ENCODE assay signal across 40 mouse cellular contexts in genomic region chr2:122221798-122222197, GRCm38 (mm10). TPM values are rescaled to one million over a fixed set of nuclear protein-coding genes. Genes with fewer than 3 reads are reported as not detected.
A peak's percentile ranks its signal among the peaks of the same experiment; 100 is the strongest.
DNase-seq lines count a peak whose midpoint lies in the region; ATAC-seq and TF ChIP-seq lines count a peak whose summit lies in the region.
"Had no signal": no experiment of that assay in that cellular context is flagged by ENCODE, and none has a peak within 500 bp of the region (broad histone marks: within the 10 kb centered on the region; RNA-seq: fewer than 3 reads in every experiment).

No protein-coding gene starts in this region.

- no peak; a peak in 1 of 6 replicates for TF ChIP-seq CTCF in MEL (IDR thresholded peaks at IDR 0.05 in 2 of 3, conservative IDR thresholded peaks at IDR 0.05 in 1 of 3; ENCODE audit: control insufficient read depth in 1 of 3, insufficient read depth in 1 of 3, low read depth in 2 of 3, low read length in 3 of 3, poor library complexity in 1 of 3, severe bottlenecking in 1 of 3)
- no peak for TF ChIP-seq CTCF in small intestine, adult 2 months (IDR thresholded peaks at IDR 0.05; ENCODE audit: extremely low read depth, insufficient read length, insufficient replicate concordance, low read depth, low read length)

- peak; percentile 76; the same call in 1 of the 2 replicates for ATAC-seq in intestine, embryonic 14.5 days (replicated peaks; ENCODE audit: low FRiP score, low TSS enrichment, low read depth)
- 0 out of 2 replicates have a peak, but pooled peaks have one; percentile 36 for ATAC-seq in liver, embryonic 12.5 days
- no peak for ATAC-seq in heart, embryonic 12.5 days (ENCODE audit: insufficient number of reproducible peaks, low FRiP score)
- ATAC-seq in inflammation-experienced regulatory T-cells, adult 6 months, result no peak
- ATAC-seq: CD4-positive, CD25-positive, alpha-beta regulatory T cell, adult 4 months; forebrain, embryonic 15.5 days; midbrain, embryonic 15.5 days had no signal

- H3K4me1 ChIP-seq in MEL (ENCODE audit: control insufficient read depth in 1 of 2, insufficient read depth in 2 of 2, low read length in 2 of 2), result peaks cover 18 to 32% of the 10 kb centered on the region in 2 experiments
- H3K4me1 ChIP-seq in intestine, embryonic 14.5 days (replicated peaks; ENCODE audit: control insufficient read depth, insufficient read depth, low read length), result no peaks in the 10 kb centered on the region
- H3K4me1 ChIP-seq in liver, embryonic 12.5 days, result peaks cover 62% of the 10 kb centered on the region
- H3K4me1 ChIP-seq in small intestine, adult 2 months (ENCODE audit: control insufficient read depth, insufficient read depth, insufficient read length, low read length), result peaks cover 13% of the 10 kb centered on the region; the same call in 1 of the 2 replicates
- H3K4me1 ChIP-seq in heart, embryonic 12.5 days (replicated peaks), result peaks cover 4% of the 10 kb centered on the region; the same call in 1 of the 2 replicates
- H3K4me1 ChIP-seq: embryonic facial prominence, embryonic 12.5 days; forebrain, embryonic 10.5 days; forebrain, embryonic 15.5 days; heart, embryonic 13.5 days; hindbrain, embryonic 10.5 days; hindbrain, embryonic 15.5 days; midbrain, embryonic 10.5 days; midbrain, embryonic 15.5 days; neural tube, embryonic 15.5 days had no signal

- H3K4me2 ChIP-seq in intestine, embryonic 14.5 days (ENCODE audit: low read length), result no peak overlapping the region
- H3K4me2 ChIP-seq in liver, embryonic 12.5 days, result no peak overlapping the region
- no peak overlapping the region for H3K4me2 ChIP-seq in heart, embryonic 12.5 days
- H3K4me2 ChIP-seq: embryonic facial prominence, embryonic 12.5 days; forebrain, embryonic 15.5 days; heart, embryonic 13.5 days; hindbrain, embryonic 15.5 days; lung, embryonic 14.5 days; midbrain, embryonic 15.5 days; neural tube, embryonic 15.5 days had no signal

- no peak; a peak in 1 of 4 replicates for TF ChIP-seq EP300 in MEL (IDR thresholded peaks at IDR 0.05; ENCODE audit: low read depth in 1 of 2, low read length in 2 of 2)

- no peaks in the 10 kb centered on the region for H3K9me3 ChIP-seq in MEL (replicated peaks; ENCODE audit: insufficient read depth, low read length)
- H3K9me3 ChIP-seq in intestine, embryonic 14.5 days (ENCODE audit: control insufficient read depth, low read length), result no peaks in the 10 kb centered on the region
- 0 out of 2 replicates have a peak, but pooled peaks cover under 1% of the 10 kb centered on the region for H3K9me3 ChIP-seq in liver, embryonic 12.5 days (replicated peaks)
- H3K9me3 ChIP-seq in heart, embryonic 12.5 days (replicated peaks), result no peaks in the 10 kb centered on the region
- H3K9me3 ChIP-seq: embryonic facial prominence, embryonic 12.5 days; forebrain, embryonic 10.5 days; forebrain, embryonic 15.5 days; heart, embryonic 13.5 days; hindbrain, embryonic 10.5 days; hindbrain, embryonic 15.5 days; midbrain, embryonic 10.5 days; midbrain, embryonic 15.5 days; neural tube, embryonic 15.5 days had no signal

- peak overlapping the region; percentile 31; the same call in 1 of the 2 replicates for H3K9ac ChIP-seq in MEL (ENCODE audit: control insufficient read depth, low read depth, low read length, poor library complexity, severe bottlenecking)
- H3K9ac ChIP-seq in intestine, embryonic 14.5 days (ENCODE audit: low read length), result no peak overlapping the region
- H3K9ac ChIP-seq in liver, embryonic 12.5 days, result no peak overlapping the region
- H3K9ac ChIP-seq in heart, embryonic 12.5 days, result no peak overlapping the region
- H3K9ac ChIP-seq: embryonic facial prominence, embryonic 12.5 days; forebrain, embryonic 15.5 days; heart, embryonic 13.5 days; hindbrain, embryonic 15.5 days; lung, embryonic 14.5 days; midbrain, embryonic 15.5 days; neural tube, embryonic 15.5 days had no signal

- peaks cover 0 to 32% of the 10 kb centered on the region in 2 experiments; a peak in 2 of 4 replicates for H3K36me3 ChIP-seq in MEL (ENCODE audit: control insufficient read depth in 1 of 2, insufficient read depth in 2 of 2, low read length in 2 of 2)
- no peaks in the 10 kb centered on the region for H3K36me3 ChIP-seq in intestine, embryonic 14.5 days (ENCODE audit: control insufficient read depth, insufficient read depth, low read length)
- H3K36me3 ChIP-seq in liver, embryonic 12.5 days, result no peaks in the 10 kb centered on the region
- H3K36me3 ChIP-seq in small intestine, adult 2 months (ENCODE audit: control insufficient read depth, insufficient read depth, low read length), result no peaks in the 10 kb centered on the region
- H3K36me3 ChIP-seq in heart, embryonic 12.5 days, result no peaks in the 10 kb centered on the region
- H3K36me3 ChIP-seq: embryonic facial prominence, embryonic 12.5 days; forebrain, embryonic 10.5 days; forebrain, embryonic 15.5 days; heart, embryonic 13.5 days; hindbrain, embryonic 10.5 days; hindbrain, embryonic 15.5 days; midbrain, embryonic 10.5 days; midbrain, embryonic 15.5 days; neural tube, embryonic 15.5 days had no signal

- 8% methylated on average over 5 of the region's 5 CpGs for WGBS in intestine, embryonic 14.5 days
- WGBS in liver, embryonic 12.5 days (ENCODE audit: insufficient replicate concordance), result 40% methylated on average over 5 of the region's 5 CpGs
- 16% methylated on average over 5 of the region's 5 CpGs for WGBS in small intestine, adult 2 months
- WGBS in heart, embryonic 12.5 days, result 13% methylated on average over 5 of the region's 5 CpGs

- peak overlapping the region; percentile 73 for H3K27ac ChIP-seq in MEL (ENCODE audit: control insufficient read depth, low read depth, low read length)
- no peak overlapping the region for H3K27ac ChIP-seq in intestine, embryonic 14.5 days (ENCODE audit: low read depth)
- H3K27ac ChIP-seq in liver, embryonic 12.5 days, result 0 out of 2 replicates have a peak overlapping the region, but pooled peaks have one; percentile 20
- H3K27ac ChIP-seq in small intestine, adult 2 months (ENCODE audit: insufficient read depth, low read depth, low read length), result peak overlapping the region; percentile 72
- H3K27ac ChIP-seq in heart, embryonic 12.5 days (ENCODE audit: poor library complexity, severe bottlenecking), result no peak overlapping the region
- H3K27ac ChIP-seq: embryonic facial prominence, embryonic 12.5 days; forebrain, embryonic 10.5 days; forebrain, embryonic 15.5 days; heart, embryonic 13.5 days; hindbrain, embryonic 10.5 days; hindbrain, embryonic 15.5 days; layer of hippocampus, adult 2 months; midbrain, embryonic 10.5 days; midbrain, embryonic 15.5 days; neural tube, embryonic 15.5 days had no signal

- H3K79me2 ChIP-seq in MEL (ENCODE audit: control insufficient read depth, insufficient read depth, low read length, poor library complexity), result no peaks in the 10 kb centered on the region

- TF ChIP-seq RAD21 in MEL (IDR thresholded peaks at IDR 0.05; ENCODE audit: low read depth, low read length), result no peak

- H3K4me3 ChIP-seq in MEL (ENCODE audit: control insufficient read depth in 1 of 2, insufficient read depth in 1 of 2, low read depth in 2 of 2, low read length in 2 of 2), result peak overlapping the region in 1 of 2 experiments; percentile 19; a peak in 2 of 4 replicates
- no peak overlapping the region for H3K4me3 ChIP-seq in intestine, embryonic 14.5 days (ENCODE audit: low read depth, low read length)
- H3K4me3 ChIP-seq in liver, embryonic 12.5 days, result no peak overlapping the region
- H3K4me3 ChIP-seq in small intestine, adult 2 months (ENCODE audit: low read depth, low read length), result no peak overlapping the region
- H3K4me3 ChIP-seq in heart, embryonic 12.5 days, result no peak overlapping the region
- H3K4me3 ChIP-seq: embryonic facial prominence, embryonic 12.5 days; forebrain, embryonic 10.5 days; forebrain, embryonic 15.5 days; heart, embryonic 13.5 days; hindbrain, embryonic 10.5 days; hindbrain, embryonic 15.5 days; layer of hippocampus, adult 2 months; midbrain, embryonic 10.5 days; midbrain, embryonic 15.5 days; neural tube, embryonic 15.5 days had no signal

- H3K27me3 ChIP-seq in MEL (ENCODE audit: control insufficient read depth in 1 of 2, insufficient read depth in 2 of 2, low read length in 2 of 2), result no peaks in the 10 kb centered on the region
- no peaks in the 10 kb centered on the region for H3K27me3 ChIP-seq in intestine, embryonic 14.5 days (replicated peaks; ENCODE audit: control insufficient read depth, insufficient read depth, low read length)
- H3K27me3 ChIP-seq in liver, embryonic 12.5 days (replicated peaks), result no peaks in the 10 kb centered on the region
- H3K27me3 ChIP-seq in small intestine, adult 2 months (ENCODE audit: control insufficient read depth, insufficient read depth, low read length), result no peaks in the 10 kb centered on the region
- H3K27me3 ChIP-seq in heart, embryonic 12.5 days (replicated peaks), result no peaks in the 10 kb centered on the region
- H3K27me3 ChIP-seq: embryonic facial prominence, embryonic 12.5 days; forebrain, embryonic 15.5 days; heart, embryonic 13.5 days; hindbrain, embryonic 15.5 days; midbrain, embryonic 15.5 days; neural tube, embryonic 15.5 days had no signal

- TF ChIP-seq POLR2A in MEL (IDR thresholded peaks at IDR 0.05; ENCODE audit: control insufficient read depth in 1 of 2, insufficient read depth in 1 of 2, low read depth in 1 of 2, low read length in 2 of 2, poor library complexity in 1 of 2), result no peak
- TF ChIP-seq POLR2A in small intestine, adult 2 months (IDR thresholded peaks at IDR 0.05; ENCODE audit: low read depth, low read length), result no peak

- DNase-seq in MEL (ENCODE audit: low read depth, low spot score), result peak; percentile 66
- no peak for DNase-seq in intestine, embryonic 14.5 days (ENCODE audit: low spot score)
- no peak for DNase-seq in left cerebral cortex, adult 11 months (ENCODE audit: low spot score)
- DNase-seq: adrenal gland, postnatal 10 days; cerebellum, adult 11 months; cerebellum, adult 9-10 months; embryo, embryonic 11 days; gastrocnemius, postnatal 25 days; heart, adult 18-20 months; heart, postnatal 10 days; kidney, adult 18-20 months; kidney, postnatal 36 days; left cerebral cortex, postnatal 4 days; lung, embryonic 14.5 days; lung, postnatal 14 days; right cerebral cortex, postnatal 25 days; thymus, adult 2 months; thymus, postnatal 4 days had no signal

RNA-seq across cellular contexts. Expression of gene Sord, which starts 12.8 kb away (rescaled TPM):
- total RNA-seq in MEL (2012; rRNA removed), result 39.6 and 41.1 TPM in 2 replicates
- 10 to 100 TPM in 1 of 2 experiments, not detected in 1; 61.7 TPM for polyA plus RNA-seq in MEL (2012; ENCODE audit: insufficient read depth in 1 of 2, insufficient read length in 2 of 2, low read depth in 1 of 2, low replicate concordance in 2 of 2, missing spikeins in 1 of 2)
- polyA plus RNA-seq in intestine, embryonic 14.5 days (2014; fragmentation: Nextera tagmentation; extraction: Ambion mirVana), result 53.7 and 65.1 TPM in 2 replicates
- polyA plus RNA-seq in liver, embryonic 12.5 days (2016; fragmentation: Nextera tagmentation; extraction: Ambion mirVana), result 159 and 163 TPM in 2 replicates
- 16.1 and 71.5 TPM in 2 replicates for polyA plus RNA-seq in small intestine, adult 2 months (2012; rRNA removed)
- 55.2 and 55.5 TPM in 2 replicates for polyA plus RNA-seq in heart, embryonic 12.5 days (2016; fragmentation: Nextera tagmentation; extraction: Ambion mirVana)
- polyA plus RNA-seq in inflammation-experienced regulatory T-cells, adult 6 months (2017; shearing (Covaris generic)), result 1 to 10 TPM; 3.5 to 8.4 (median 4.3) TPM

RNA-seq across cellular contexts. Expression of gene Terb2, which starts 35.7 kb away (rescaled TPM):
- not detected in 2 replicates for total RNA-seq in MEL (2012; rRNA removed)
- polyA plus RNA-seq in MEL (2012; ENCODE audit: insufficient read depth in 1 of 2, insufficient read length in 2 of 2, low read depth in 1 of 2, low replicate concordance in 2 of 2, missing spikeins in 1 of 2), result not detected
- not detected in 2 replicates for polyA plus RNA-seq in intestine, embryonic 14.5 days (2014; fragmentation: Nextera tagmentation; extraction: Ambion mirVana)
- polyA plus RNA-seq in liver, embryonic 12.5 days (2016; fragmentation: Nextera tagmentation; extraction: Ambion mirVana), result not detected in 2 replicates
- not detected in 2 replicates for polyA plus RNA-seq in small intestine, adult 2 months (2012; rRNA removed)
- not detected in 2 replicates for polyA plus RNA-seq in heart, embryonic 12.5 days (2016; fragmentation: Nextera tagmentation; extraction: Ambion mirVana)
- not detected for polyA plus RNA-seq in inflammation-experienced regulatory T-cells, adult 6 months (2017; shearing (Covaris generic))
- total RNA-seq: adrenal gland, postnatal 10 days; gastrocnemius, adult 18-20 months; gastrocnemius, postnatal 25 days; heart, adult 18-20 months; heart, postnatal 10 days; layer of hippocampus, adult 2 months; layer of hippocampus, postnatal 25 days; left cerebral cortex, postnatal 4 days; megakaryocyte progenitor cell, adult 5-6 weeks had no signal
- polyA plus RNA-seq: CD4-positive, CD25-positive, alpha-beta regulatory T cell, adult 4 months; embryonic facial prominence, embryonic 12.5 days; forebrain, embryonic 10.5 days; forebrain, embryonic 15.5 days; frontal cortex, adult 2 months; heart, embryonic 13.5 days; hindbrain, embryonic 10.5 days; kidney, embryonic 16.5 days; limb, embryonic 14.5 days; lung, embryonic 14.5 days; midbrain, embryonic 10.5 days; midbrain, embryonic 15.5 days; neural tube, embryonic 15.5 days; spleen, adult 2 months; thymus, adult 2 months had no signal

RNA-seq across cellular contexts. Expression of gene Patl2, which starts 35.8 kb away (rescaled TPM):
- total RNA-seq in MEL (2012; rRNA removed), result 0.58 and 0.72 TPM in 2 replicates
- under 1 TPM in 1 of 2 experiments, not detected in 1; 0.84 TPM for polyA plus RNA-seq in MEL (2012; ENCODE audit: insufficient read depth in 1 of 2, insufficient read length in 2 of 2, low read depth in 1 of 2, low replicate concordance in 2 of 2, missing spikeins in 1 of 2)
- 0.13 TPM in 1 of 2 replicates, not detected in the other for polyA plus RNA-seq in intestine, embryonic 14.5 days (2014; fragmentation: Nextera tagmentation; extraction: Ambion mirVana)
- 0.05 TPM in 1 of 2 replicates, not detected in the other for polyA plus RNA-seq in liver, embryonic 12.5 days (2016; fragmentation: Nextera tagmentation; extraction: Ambion mirVana)
- polyA plus RNA-seq in small intestine, adult 2 months (2012; rRNA removed), result not detected in 2 replicates
- polyA plus RNA-seq in heart, embryonic 12.5 days (2016; fragmentation: Nextera tagmentation; extraction: Ambion mirVana), result not detected in 2 replicates
- polyA plus RNA-seq in inflammation-experienced regulatory T-cells, adult 6 months (2017; shearing (Covaris generic)), result under 1 TPM in 2 of 3 experiments, not detected in 1; 0.22 to 0.40 TPM
- total RNA-seq: gastrocnemius, adult 18-20 months; gastrocnemius, postnatal 25 days; heart, adult 18-20 months; heart, postnatal 10 days; layer of hippocampus, adult 2 months; layer of hippocampus, postnatal 25 days; left cerebral cortex, postnatal 4 days had no signal
- polyA plus RNA-seq: embryonic facial prominence, embryonic 12.5 days; forebrain, embryonic 10.5 days; forebrain, embryonic 15.5 days; heart, embryonic 13.5 days; hindbrain, embryonic 10.5 days; hindbrain, embryonic 15.5 days; kidney, embryonic 16.5 days; lung, embryonic 14.5 days; midbrain, embryonic 10.5 days; midbrain, embryonic 15.5 days; neural tube, embryonic 15.5 days had no signal

Comparison
In these comparisons a context has a peak if more than half of its experiments do, and no peak if none do; other contexts are left out.
1. H3K27ac ChIP-seq: peak in MEL (single experiment), liver, embryonic 12.5 days (single experiment) and small intestine, adult 2 months (single experiment); none in intestine, embryonic 14.5 days (single experiment) and heart, embryonic 12.5 days (single experiment).
2. ATAC-seq: peak in intestine, embryonic 14.5 days (single experiment) and liver, embryonic 12.5 days (single experiment); none in heart, embryonic 12.5 days (single experiment) and inflammation-experienced regulatory T-cells, adult 6 months (single experiment).